ENCODE assay signal across 1 mouse cellular context in the genomic region with DNA sequence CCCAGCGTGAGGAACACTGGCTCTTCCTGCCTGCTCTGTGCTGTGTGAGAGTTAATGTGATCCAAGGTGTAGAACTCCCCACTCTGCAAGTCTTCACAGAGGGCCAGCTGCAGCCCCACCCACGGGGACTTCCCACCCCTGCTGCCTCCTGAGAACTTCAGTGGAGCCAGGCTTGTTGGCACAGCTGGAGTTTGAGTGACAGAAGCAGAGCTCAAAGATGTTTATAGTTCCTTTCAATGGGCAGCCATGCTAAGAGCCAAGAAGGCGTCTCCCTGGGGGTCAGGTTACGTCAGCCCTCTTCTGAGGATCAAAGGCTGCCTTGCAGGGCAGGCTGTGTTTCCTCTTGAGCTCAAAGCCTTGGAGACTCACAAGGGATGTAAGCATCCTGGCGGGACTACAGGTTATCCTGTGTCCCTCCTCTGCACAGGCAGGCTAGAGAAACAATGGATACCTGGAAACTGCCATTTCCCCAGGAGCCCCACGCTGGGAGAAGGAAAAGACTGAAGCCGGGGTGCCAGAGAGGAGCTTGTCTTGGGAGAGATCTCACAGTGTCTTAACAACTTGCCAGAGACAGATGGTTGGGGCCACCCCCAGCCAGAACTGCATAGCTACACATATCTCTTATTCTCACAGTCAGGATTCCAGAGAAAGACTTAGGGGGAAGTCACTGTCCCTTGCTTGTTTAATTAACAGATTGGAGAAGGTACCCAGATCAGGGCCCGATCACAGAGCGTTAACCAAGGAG.
TF ChIP-seq lines count a peak whose summit lies in the region.

No protein-coding gene starts in this region.

TF ChIP-seq in CH12.LX, 34 proteins besides CTCF, POLR2A, EP300 and RAD21 (continued from another document):
- TF ChIP-seq IRF4 (IDR thresholded peaks at IDR 0.05; ENCODE audit: low read depth, low read length) (no peak), GABPA (IDR thresholded peaks at IDR 0.05; ENCODE audit: insufficient replicate concordance, low read depth, low read length) (no peak), JUN (IDR thresholded peaks at IDR 0.05; ENCODE audit: insufficient read depth, low read depth, low read length) (no peak), MAX (IDR thresholded peaks at IDR 0.05; ENCODE audit: low read length) (no peak), JUND (conservative IDR thresholded peaks at IDR 0.05; ENCODE audit: low read depth, low read length) (no peak), MXI1 (IDR thresholded peaks at IDR 0.05; ENCODE audit: low read depth, low read length) (no peak), POLR2AphosphoS2 (IDR thresholded peaks at IDR 0.05; ENCODE audit: low read depth, low read length) (no peak), UBTF (IDR thresholded peaks at IDR 0.05; ENCODE audit: low read depth, low read length) (no peak), E2F4 (IDR thresholded peaks at IDR 0.05; ENCODE audit: insufficient replicate concordance, low read depth, low read length) (no peak), MAZ (IDR thresholded peaks at IDR 0.05; ENCODE audit: low read depth, low read length) (no peak), USF1 (IDR thresholded peaks at IDR 0.05; ENCODE audit: low read depth, low read length) (no peak), CHD2 (IDR thresholded peaks at IDR 0.05; ENCODE audit: low read length) (no peak), NRF1 (IDR thresholded peaks at IDR 0.05; ENCODE audit: low read depth, low read length) (no peak)
